Mouse (Mus musculus): Measurements from ENCODE around the gene Adgrv1.
"Not testable (repeated sequence)": the region's sequence is repeated elsewhere in the genome, so short reads cannot be mapped to it uniquely, and the experiment has no call there.

The Adgrv1 gene

DNA sequence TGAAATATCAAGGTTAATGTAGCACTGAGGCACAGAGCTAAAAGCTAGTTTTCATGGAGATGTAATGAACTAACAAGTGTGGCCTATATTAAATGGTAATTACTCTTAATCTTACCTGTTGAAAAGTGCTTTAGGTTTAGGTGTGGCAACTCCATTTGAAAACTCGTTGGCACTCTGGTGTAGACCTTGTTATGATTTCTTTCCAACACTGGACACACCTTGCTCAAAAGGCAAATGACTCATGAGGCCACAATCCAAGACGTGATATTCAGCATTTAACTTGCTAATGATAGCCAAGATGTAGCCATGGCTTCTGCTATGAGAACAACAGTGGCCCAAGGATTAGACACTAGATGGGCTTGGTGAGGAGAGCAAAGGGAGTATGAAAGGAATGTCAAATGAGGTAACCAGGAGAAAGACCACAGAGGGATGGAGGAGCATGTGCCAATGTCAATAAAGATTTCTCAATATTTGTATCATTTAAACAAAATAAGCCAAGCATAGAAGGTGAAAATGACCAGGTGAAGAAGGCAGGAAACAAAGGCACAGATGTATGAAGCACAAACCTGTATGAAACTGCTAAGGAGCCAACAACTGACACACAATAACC is 289.9 kb downstream of the Adgrv1 start:
- DNase-seq (ENCODE audit: low spot score in 2 of 2): no peak

DNA sequence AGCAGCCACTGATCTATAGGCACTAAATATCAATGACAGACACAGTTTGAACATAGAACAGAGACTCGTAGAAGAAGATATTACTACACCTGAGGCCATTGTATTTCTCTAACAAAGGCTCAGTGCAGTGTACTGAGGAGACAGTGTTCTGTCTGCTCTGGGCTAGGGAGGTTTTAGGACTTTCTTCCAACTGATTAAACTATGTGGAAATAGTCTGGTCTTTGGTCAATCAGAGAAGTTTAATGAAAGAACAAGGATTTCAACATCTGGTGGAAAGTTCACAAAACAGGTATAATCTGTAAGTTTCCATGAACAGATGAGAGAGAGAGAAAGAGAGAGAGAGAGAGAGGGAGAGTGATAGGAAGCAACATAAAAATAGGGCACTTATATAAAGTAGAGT is 297.7 kb downstream of the Adgrv1 start:
- no peak for DNase-seq (ENCODE audit: low spot score in 2 of 2)

DNA sequence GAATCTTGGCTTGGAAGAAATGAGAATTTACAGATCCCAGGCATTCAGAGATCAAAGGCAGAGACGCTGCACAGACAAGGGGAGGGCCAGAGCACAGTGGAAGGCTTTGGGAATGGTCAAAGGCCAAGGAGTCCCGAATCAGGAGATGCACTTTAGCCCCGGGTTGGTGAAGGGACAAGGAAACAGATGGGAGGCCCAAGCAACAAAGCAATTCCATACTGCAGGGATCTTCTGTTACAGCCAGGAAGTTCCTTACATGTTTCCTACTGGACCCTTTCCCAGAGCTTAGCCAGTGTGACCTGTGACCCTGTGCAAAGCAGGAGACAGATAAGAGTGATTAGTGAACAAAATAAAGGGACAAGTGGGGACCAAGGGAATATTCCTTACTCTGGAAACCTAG is 300.9 kb downstream of the Adgrv1 start:
- DNase-seq (ENCODE audit: low spot score in 2 of 2): no peak

DNA sequence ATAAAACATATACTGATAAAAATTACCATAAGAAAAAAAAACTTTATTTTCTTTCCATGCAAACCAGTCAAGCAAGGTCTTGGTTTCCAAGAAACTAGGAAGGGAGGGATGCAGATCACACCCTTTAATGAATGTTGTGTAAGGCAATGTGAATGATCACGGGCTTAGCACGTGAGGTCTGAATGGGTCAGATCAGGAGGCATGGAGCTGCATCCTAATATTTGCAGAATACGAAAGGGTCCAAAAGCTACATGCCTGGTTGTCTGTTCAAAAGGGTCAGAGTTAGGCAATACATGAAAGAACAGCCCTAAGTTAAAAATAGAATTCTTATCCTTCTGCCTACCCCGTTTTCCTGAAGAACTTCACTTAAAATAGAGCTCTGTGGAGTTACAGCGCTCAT is 303.2 kb downstream of the Adgrv1 start:
- DNase-seq (ENCODE audit: low spot score in 2 of 2): no peak

DNA sequence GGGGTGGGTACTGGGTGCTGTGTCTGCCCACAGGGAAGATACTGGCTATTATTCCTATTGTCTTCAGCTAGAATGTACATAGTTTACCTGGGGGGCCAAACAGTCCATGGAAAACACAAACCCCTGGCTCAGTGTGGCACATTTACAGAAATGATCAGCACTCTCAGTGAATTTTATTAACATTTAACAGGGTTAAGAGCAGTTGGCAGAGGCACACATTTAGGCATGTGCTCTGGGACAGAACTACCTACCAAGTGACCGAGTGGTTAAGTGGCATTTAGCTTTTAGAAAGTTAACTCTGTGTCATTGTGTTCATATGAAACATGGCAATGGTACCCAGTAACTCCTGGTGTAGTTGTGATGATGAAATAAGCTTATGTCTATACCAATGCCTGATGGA is 304.8 kb downstream of the Adgrv1 start:
- no peak for DNase-seq (ENCODE audit: low spot score in 2 of 2)

DNA sequence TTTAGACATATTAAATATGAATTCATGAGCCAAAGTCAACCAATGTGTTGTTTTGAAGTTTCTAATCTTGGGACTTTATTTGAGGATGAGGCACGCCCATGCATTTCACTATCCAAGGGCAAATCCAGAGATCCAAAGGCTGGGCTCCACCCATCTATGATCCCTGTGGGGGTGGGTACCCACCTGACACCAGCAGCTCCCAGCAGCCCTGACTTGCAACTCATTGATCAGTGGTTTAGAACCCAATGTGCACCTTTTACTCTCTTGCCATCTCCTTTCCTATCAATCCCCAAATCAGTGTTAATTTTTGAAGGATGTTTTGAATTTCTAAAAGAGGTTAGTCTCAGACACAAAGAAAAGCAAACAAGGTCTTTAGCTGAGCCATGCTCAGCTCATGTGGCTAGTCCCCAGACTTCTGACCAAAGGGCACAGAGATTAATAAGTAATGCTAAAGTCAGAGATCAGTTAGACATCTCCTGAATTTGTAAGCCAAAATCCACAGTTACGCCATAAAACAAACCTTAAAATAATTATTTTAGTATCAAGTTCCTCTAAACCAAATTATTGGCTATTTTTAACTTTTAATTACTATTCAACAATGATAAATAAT is 307.2 kb downstream of the Adgrv1 start:
- no peak for DNase-seq (ENCODE audit: low spot score in 2 of 2)

DNA sequence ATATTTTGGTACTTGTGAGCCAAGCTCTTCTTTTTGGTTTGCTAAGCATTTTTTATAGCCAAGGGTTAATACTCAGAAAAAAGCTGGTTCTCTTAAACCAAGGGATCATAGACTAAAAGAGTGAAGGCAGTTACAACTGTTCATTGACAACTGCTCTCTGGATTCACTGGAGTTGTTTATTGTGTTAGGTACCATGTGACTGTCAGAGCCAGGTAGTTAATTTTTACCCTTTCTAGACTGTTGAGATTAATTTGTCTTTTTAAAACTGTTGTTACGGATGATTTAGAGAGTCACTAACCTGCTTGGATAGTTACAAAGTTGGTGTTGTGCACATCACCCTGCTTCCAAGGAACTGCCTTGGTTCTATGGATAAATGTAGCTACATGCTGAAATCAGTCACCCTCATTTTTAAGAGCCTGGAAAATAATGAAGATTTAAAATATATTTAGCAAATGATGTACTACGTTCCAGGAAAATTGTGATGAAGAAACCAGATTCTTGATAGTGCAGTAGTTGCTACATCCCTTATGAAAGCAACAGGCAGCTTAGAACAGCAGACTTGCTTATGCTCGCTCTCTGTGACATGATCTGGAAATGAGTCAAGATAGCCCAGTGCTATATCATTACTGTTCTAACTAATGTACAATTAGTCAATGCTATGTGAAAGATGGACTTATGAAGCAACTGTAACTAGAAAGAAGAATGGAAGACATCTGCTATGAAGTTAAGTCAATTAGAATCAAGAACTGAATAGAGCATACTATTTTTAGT is 309.2 kb downstream of the Adgrv1 start:
- no peak for DNase-seq (ENCODE audit: low spot score in 2 of 2)

DNA sequence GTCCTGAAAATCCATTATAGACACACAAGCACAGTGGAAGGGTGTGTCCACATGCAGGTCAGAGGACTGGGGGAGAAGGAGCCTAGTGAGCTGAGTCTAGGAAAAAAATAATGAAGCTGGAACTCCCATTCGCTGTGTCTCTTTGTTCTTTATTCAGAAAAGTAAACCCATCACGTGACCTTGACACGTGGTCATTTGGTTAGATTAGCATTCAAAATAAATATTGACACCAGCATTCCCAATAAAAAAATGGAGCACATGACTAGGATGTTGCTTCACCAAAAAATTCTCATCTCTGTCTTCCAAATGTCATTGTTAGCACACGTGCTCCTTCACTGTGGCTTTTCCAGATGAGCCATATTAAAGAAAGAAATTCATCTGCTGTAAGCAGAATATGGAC is 316.4 kb downstream of the Adgrv1 start:
- no peak for DNase-seq (ENCODE audit: low spot score in 2 of 2)

DNA sequence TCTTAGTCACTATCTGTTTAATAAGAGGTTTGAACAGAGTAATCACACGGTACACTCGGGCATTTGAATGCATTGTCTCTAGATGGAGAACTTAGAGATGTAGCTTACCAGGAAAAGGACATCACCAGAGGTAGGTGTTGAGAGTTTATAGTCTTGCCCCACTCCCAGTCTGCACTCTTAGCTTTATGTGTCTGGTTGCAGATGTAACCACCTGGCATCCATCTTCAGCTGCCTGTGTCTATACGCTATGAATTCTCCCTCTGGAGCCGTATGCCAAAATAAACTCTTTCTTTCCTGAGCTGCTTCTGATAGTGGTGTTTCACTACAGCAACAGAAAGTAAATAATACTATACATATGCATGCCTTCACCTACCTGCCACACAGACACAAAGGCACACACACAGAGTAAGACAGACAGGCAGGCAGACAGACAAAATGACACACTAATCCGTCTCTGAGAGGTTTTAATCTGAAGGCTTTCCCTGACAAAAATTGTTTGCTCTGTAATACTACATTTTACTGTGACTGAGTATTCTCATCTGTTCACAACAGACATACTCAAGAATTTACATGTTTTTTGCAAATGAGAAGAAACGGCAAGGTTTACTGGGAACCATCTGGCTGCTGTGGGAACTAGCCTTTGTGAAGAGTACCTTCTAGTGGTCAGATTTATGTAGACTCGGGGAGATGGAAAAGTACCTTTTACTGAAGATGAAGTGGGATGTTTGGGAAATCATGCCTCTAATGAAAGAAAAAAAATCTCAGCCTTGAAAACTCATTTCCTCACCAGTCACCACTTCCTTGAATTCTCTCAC is 318.4 kb downstream of the Adgrv1 start:
- DNase-seq (ENCODE audit: low spot score in 2 of 2): no peak

DNA sequence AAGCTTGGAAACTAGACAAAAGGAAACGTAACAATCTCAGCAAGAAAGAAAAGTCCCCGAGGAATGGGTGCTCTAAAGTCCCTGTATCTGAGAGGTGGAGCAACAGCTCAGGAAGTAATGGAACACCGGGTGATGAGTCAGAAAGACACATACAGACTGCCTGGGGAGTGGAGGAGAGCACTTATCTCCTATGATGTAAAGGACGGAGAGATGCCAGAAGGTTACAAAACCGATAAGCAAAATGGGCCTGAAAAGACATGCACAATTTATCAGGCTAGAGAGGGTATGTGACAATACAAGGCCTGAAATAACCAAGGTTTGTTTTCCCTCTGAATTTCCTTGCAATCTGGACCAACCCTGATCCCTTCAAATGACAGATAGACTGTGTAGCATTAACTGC is 320.8 kb downstream of the Adgrv1 start:
- no peak for DNase-seq (ENCODE audit: low spot score in 2 of 2)

DNA sequence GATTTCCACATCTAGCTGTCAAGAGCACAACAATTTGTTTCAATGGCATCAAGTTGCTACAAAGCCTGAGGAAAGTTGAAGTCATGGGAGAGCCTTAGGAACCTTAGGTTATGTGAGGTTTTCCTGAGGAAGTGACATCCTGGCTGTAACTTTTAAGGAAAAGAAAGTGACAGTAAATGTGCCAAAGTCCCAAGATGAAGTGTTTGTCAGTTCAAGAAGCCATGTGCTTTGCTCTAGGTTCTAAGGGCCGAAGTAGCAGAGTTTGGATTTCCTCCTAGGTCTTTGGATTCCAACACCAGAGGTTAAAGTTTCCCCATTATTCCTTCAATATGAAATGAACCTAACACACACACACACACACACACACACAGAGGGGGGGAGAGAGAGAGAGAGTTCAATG is 332.1 kb downstream of the Adgrv1 start:
- DNase-seq (ENCODE audit: low spot score in 2 of 2): no peak

DNA sequence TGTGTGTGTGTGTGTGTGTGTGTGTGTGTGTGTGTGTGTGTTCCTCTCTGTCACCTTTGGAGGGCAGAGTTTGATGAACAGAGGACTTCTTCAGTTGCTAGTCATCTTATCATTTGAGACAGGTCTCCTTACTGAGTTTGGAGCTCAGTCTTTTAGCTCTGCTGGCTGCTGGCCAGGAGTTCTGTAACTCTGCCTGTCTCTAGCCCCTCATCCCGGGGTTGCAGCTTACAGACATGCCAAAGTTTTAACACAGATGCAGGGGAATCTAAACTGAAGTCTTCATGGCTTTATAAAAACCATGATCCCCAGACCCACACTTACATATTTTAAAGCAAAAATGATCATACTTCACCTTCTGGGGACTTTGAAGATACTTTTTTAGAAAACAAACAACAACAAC is 338.8 kb downstream of the Adgrv1 start:
- DNase-seq (ENCODE audit: low spot score in 2 of 2): no peak

DNA sequence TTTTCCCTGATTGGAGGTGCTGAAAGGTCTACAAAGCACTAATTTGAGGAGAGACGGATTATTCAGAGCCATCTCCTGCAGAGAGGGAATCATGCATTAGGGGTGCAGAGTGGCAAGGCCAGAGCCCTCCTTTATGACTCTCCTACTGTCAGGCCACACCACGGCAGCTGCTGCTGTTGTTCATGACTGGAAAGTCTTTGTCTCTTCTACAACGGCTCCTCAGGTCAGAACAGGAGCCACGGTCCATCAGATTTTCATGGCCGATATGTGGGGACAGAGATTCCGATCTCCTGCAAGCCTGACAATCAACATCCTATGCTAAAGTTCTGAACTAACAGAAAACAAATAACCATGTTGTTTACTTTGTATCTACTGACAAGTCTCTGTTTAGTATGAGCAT is 350.8 kb downstream of the Adgrv1 start:
- no peak for DNase-seq (ENCODE audit: low spot score in 2 of 2)

DNA sequence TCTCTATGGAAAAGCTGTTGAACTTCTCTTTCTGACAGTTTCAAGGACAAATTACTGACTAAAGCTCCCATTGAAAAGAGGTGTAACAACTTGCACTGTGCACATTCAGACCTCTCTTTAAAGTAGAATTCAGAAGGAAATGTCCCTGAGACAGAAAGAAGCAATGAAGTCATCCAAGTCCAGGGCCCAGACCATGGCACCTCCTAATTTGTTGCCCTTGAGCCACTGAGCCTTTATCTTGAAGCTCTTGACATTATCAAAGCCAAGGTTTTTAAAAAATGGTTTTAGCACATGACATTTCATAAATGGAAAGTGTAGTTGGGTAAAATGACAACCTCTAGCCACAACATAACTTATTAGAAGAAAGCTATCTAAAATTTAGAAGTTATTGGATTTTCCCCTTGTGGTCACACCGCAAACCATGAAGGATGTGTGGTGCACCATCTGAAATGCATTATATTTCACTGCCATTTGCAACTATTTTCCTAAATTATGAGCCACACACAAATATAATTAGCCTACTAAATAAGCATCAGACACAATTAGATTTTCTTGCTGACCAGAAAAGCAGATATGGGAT is 352.2 kb downstream of the Adgrv1 start:
- DNase-seq (ENCODE audit: low spot score in 2 of 2): no peak

DNA sequence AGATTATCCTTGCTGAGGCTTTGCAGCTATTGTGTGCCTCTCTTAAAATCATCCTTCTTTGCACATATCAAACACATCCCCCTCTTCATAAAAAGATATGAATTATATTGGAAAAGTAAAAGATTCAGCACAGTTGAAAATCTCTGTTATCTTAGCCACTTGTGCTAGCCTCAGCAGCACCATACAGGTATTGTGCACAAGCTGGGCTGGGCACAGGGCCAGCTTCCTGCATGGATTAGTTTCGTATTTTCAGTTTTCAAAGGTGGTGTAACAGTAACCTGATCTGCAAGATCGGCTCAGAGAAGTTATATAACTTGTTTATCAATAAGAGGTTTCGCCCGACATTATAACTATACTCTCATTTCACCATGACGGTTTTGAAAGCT is 353.6 kb downstream of the Adgrv1 start:
- no peak for DNase-seq (ENCODE audit: low spot score in 2 of 2)

DNA sequence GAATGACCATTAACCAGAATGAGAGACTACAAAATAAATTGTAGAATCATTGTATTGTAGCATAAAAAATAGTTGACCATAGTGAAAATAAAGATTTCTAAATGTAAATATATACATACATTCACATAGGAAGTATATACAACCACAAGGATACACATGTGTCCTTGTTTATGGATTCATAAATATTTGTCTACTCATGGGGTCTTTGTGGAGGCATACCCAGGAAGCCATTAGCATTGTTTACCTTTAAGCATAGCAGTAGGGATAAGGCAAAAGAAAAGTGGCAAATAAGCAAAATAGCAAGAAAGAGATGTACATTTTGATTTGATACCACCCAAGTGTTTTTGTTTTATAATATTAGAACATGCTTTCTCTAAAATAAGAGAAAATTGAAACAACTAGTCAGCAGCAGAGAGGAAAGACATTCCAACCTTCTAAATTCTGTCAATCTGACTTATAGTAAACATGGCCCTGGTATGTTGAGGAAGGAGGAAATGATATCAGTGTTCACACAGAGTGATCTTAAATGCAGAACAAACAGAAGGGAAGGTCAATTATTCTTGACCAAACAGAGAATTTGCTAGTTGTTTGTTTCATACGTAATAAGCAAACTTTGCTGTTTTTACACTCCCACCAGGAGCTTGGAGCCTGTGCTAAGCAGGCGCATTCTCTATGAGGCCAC is 354.1 kb downstream of the Adgrv1 start:
- no peak for DNase-seq (ENCODE audit: low spot score in 2 of 2)

DNA sequence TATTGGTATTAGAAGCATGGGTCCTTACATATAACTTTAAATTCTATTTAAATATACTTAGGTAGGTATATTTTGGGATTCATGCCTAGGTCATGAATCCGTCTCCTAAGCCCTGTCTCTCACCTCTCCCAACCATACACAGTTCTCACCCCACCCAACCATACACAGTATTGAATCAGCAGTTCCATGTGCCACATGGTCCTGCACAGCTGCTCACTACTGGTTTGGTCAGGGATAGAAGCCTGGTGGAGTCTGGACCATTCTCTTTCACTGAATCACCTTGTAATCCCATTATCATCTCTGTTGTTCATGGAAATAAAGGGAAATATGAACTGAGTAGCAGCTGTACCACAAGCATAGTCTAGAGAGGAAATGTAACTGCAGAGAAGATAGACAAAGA is 359.1 kb downstream of the Adgrv1 start:
- DNase-seq (ENCODE audit: low spot score in 2 of 2): no peak

DNA sequence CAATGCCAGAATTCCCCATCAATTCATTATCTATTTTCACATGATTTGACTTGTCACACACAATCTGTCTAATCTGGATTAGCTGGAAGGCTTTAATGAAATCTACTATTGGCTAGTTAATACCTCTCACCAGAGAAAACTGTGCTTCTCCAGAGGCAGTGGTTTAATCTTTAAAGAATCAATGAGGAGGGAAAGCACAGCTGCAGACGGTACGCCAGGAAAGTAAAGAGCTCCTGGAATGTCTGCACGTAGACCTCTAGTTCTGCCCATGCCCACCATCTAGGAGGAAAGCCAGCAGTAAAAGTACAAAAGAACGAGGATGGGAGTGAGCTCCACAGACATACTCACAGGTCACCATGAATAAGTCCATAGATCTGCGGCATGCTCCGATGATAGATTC is 362.6 kb downstream of the Adgrv1 start:
- DNase-seq (ENCODE audit: low spot score in 2 of 2): no peak

DNA sequence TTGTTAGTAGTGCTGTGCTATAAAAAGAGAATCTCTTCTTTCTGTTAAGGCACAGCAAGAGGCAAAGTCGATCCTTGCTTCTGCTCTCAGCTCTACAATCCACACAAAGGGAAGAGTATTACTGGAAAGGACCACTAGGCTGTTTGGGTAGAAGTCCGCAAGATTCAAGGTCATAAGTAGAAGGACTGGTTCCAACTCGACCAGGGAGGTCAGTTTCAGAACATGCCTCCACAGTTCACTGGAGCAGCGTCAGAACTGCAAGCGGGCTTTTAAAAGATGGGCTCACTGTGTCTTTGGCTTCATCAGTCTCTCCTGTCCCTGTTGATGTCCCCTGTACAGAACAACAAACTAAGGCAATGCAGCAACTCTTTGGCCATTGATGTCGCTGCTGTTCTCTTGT is 363.9 kb downstream of the Adgrv1 start:
- no peak for DNase-seq (ENCODE audit: low spot score in 2 of 2)

DNA sequence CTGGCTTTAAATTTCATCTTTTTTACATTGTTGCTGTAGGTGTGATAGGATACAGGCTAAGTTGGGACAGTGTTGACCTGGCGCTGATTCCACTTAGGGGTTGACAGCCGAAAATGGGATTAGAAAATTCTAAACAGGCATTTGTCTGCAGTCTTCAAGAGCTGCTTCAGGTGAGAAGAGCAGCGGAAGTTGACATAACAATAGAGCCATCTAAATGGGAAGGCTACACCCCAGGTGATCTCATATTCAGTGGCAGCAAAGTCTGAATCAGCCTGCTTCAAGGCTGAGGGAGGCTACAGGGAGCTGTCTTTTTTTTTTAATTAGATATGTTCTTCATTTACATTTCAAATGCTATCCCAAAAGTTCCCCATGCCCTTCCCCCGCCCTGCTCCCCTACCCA is 365.5 kb downstream of the Adgrv1 start:
- not testable (repeated sequence) for DNase-seq (ENCODE audit: low spot score in 2 of 2)

DNA sequence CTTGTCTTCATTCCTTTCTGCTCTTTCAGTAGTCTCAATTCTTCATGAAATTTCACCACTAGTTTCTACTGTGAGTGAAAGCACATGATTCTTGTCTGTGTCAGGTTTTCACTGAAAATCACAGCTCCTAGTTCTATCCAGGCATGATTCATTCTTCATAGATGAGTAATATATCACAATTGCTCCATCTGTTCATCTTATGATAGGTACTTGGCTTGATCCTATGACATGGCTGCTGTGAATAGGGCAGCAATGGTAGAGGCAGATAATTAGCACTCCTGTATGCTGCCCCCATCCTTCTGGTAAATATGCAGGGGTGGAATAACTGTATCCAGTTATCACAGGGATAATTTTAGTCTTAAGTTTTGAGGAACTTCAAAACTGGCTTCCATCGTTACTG is 368.5 kb downstream of the Adgrv1 start:
- DNase-seq (ENCODE audit: low spot score in 2 of 2): no peak

DNA sequence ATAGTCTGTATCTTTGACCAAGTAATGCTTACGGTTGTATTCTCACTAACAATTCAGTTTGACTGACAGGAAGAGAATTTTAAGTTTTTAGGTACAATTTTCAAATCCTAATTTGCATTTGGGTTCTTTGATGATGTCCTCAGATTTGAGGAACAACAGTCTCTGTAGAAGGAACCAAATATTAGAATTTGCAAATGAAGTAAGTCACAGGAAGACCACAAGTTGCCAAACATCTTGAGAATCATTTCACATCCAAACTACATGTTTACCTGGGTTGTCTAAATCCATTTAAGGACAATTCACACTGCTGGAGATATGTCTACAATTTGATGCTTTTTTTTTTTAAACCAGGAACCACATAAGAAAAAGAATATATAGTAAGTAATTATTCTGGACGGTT is 391.8 kb downstream of the Adgrv1 start:
- no peak for DNase-seq (ENCODE audit: low spot score in 2 of 2)

All from urinary bladder, adult 18-20 months (tissue).